Mouse (Mus musculus) heart, postnatal 0 days (tissue): ENCODE results near the gene Cipc.

Experiments
- CTCF ChIP-seq: IDR thresholded peaks from 2 replicates; pipeline ENCODE4 v1.5.1; 2016; ENCODE audit warnings: antibody characterized with exemption, control low read depth, low read depth
- EP300 ChIP-seq: IDR thresholded peaks from 2 replicates; pipeline ENCODE4 v1.6.1; 2016; ENCODE audit warnings: antibody characterized with exemption, low read depth

DNA sequence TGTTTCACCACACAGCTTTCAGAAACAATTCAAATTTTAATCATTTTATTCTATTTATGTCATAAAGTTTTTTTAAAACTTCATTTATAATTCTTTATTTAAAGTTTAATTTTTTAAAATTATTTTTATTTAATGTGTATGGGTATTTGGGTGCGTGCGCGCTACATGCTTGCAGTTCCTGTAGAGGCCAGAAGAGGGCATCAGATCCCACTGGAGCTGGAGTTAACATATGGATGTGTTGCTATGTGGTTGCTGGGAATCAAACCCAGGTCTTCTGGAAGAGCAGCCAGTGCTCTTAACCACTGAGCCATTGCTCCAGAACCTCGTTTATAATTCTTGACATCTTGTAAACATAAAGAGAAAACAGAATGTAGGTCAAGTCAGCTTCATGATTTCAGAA lies 51.9 kb downstream of the Cipc start:
- TF ChIP-seq CTCF = peak; percentile 22; the same call in 1 of the 2 replicates
- no peak for TF ChIP-seq EP300
